Mouse (Mus musculus) megakaryocyte, embryonic 14.5 days (primary cell): ENCODE data around the gene Tex261. TPM values are rescaled to one million over a fixed set of nuclear protein-coding genes. Genes with fewer than 3 reads are reported as not detected.
A peak's percentile ranks its signal among the peaks of the same experiment; 100 is the strongest.
"Not testable (repeated sequence)": the region's sequence is repeated elsewhere in the genome, so short reads cannot be mapped to it uniquely, and the experiment has no call there.

ENCODE experiments used
- H3K27me3 ChIP-seq: replicated peaks from 2 replicates; pipeline ENCODE3; 2012; ENCODE audit warnings: inconsistent platforms
- H3K36me3 ChIP-seq: replicated peaks from 2 replicates; pipeline ENCODE3; 2012; ENCODE audit warnings: low read length, inconsistent platforms, mixed read lengths
- H3K4me1 ChIP-seq: 2 replicates; pipeline ENCODE4 v1.6.1; 2012; ENCODE audit warnings: inconsistent platforms
- H3K4me3 ChIP-seq: replicated peaks from 2 replicates; pipeline ENCODE3; 2012; ENCODE audit warnings: moderate library complexity, mild to moderate bottlenecking, inconsistent platforms
- H3K9me3 ChIP-seq: 2 replicates; pipeline ENCODE4 v1.6.1; 2012; ENCODE audit warnings: inconsistent platforms
- FLI1 ChIP-seq: IDR thresholded peaks from 2 replicates; pipeline ENCODE4 v1.6.1; 2012; ENCODE audit warnings: low read length, inconsistent platforms, mixed read lengths
- GATA1 ChIP-seq: IDR thresholded peaks from 3 replicates; pipeline ENCODE4 v1.6.1; 2012; ENCODE audit warnings: mixed read lengths, low read length, inconsistent platforms, borderline replicate concordance
- polyA plus RNA-seq: library from polyadenylated mRNA; stranded (reverse); fragments of >175 nt; gene quantifications from 2 replicates; pipeline ENCODE4 v1.2.3, GENCODE M21; 2012; ENCODE audit warnings: low replicate concordance; ENCODE audit not compliant: insufficient read depth

The Tex261 gene
- polyA plus RNA-seq, 1 experiment: 27.4 TPM

DNA sequence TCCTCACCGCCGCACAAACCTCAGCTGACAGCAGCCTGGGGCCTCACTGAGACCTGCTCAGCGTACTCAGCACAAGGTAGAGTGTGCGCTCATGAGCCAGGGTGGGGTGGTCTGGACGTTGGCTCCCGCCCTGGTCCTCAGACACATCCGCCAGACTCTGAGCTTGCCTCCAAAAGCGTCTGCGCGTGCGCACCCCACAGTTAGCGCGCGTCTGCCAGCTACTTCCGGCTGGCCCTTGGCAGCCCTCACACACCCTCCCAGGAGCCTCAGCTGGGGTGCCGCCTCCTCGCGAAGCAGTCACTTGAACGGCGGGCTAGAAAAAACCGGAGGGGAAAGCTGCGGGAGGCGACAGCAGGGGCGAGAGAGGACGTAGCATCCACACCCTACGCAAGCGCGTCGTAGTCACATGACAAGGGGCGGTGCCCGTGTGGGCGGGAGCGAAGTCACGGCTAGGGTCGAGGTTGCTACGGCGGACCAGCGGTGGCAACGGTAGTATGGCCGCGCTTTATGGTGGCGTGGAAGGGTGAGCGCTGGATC is 19.2 kb upstream of the Tex261 start, which contains the start of gene Nagk:
Gene Nagk (plus strand): TSS at position 223 of the 537 bp plus-strand sequence.
- Histone ChIP-seq H3K4me1 (peaks cover 40% of the 10 kb centered on the region), H3K4me3 (peak within 1 kb of the TSS; percentile 98), H3K9me3 (peaks cover 4% of the 10 kb centered on the region), H3K27me3 (no peaks in the 10 kb centered on the region), H3K36me3 (peaks cover 22% of the 10 kb centered on the region)
- TF ChIP-seq FLI1 (peak; percentile 14; the same call in 1 of the 2 replicates), GATA1 (no peak)

DNA sequence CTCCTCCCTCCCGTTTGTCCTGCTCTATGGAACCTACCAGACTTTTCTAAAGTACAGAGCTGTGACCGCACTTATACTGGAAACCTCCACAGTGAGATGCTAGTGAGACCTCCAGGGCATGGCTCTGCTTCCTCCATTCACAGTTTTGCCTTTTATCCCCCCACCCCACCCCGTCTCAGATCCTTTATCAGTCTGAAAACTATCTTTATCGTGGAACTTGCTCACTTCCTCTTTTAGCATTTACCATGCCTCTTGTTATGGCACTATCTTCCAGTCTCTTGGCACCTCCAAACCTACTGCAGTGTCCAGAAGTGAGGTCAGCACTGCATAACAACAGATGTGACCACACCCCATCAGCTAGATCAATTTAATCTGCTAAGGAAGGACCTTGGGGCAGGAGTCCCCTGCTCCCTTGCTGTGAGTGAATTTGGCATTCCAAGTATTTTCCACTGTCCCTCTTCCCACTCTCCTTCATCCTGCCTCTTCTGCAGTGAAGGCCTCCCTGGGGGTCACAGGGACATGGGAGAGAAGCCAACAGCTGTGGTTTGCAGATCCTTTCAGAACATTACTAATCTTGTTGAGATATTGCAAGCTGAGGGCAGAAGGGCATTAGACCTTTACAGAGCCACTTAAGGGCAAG is 15.8 kb upstream of the Tex261 start:
- Histone ChIP-seq H3K4me3 (no peak overlapping the region), H3K36me3 (no peaks in the 10 kb centered on the region), H3K27me3 (peaks cover 22% of the 10 kb centered on the region), H3K9me3 (peaks cover 25% of the 10 kb centered on the region), H3K4me1 (peaks cover 29% of the 10 kb centered on the region)
- TF ChIP-seq FLI1: no peak
- no peak for TF ChIP-seq GATA1

DNA sequence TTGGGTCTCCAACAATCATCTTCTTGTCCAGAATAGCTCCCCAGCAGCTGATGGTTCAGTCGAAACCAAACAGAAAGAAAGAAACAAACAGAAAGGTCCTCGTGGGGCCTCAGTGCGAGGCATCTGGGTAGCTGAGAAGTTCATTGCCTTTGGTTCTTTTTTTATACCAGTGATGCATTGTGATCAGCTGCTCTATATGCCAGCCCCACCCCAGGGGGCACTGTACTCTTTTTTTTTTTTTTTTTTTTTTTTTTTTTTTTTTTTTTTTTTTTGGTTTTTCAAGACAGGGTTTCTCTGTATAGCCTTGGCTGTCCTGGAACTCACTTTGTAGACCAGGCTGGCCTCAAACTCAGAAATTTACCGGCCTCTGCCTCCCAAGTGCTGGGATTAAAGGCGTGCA is 14.9 kb upstream of the Tex261 start:
- Histone ChIP-seq H3K4me1 (peaks cover 26% of the 10 kb centered on the region), H3K9me3 (peaks cover 26% of the 10 kb centered on the region), H3K27me3 (peaks cover 25% of the 10 kb centered on the region)
- not testable (repeated sequence) for H3K36me3 ChIP-seq, H3K4me3 ChIP-seq

DNA sequence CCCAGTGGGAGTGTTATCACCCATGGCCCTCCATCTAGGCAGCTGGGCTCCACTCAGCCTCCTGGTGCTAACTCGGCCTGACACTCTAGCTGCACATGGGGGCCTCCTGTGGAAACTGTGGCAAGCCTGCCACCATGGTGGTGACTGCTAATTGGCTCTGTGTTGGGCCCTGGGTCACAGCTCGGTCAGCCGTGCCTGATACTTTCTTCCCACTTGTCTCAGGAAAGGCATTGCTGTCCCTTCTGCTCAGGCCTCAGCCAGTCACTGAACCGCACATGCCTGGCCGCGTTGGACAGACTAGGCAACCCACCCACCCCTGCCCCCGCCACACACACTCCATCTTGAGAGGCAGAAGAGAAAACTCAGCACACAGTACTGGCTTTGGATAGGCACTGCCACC is 12.9 kb upstream of the Tex261 start:
- Histone ChIP-seq H3K4me1 (peaks cover 7% of the 10 kb centered on the region), H3K4me3 (no peak overlapping the region), H3K27me3 (peaks cover 36% of the 10 kb centered on the region), H3K9me3 (peaks cover 26% of the 10 kb centered on the region), H3K36me3 (no peaks in the 10 kb centered on the region)
- TF ChIP-seq FLI1: no peak
- no peak for TF ChIP-seq GATA1

DNA sequence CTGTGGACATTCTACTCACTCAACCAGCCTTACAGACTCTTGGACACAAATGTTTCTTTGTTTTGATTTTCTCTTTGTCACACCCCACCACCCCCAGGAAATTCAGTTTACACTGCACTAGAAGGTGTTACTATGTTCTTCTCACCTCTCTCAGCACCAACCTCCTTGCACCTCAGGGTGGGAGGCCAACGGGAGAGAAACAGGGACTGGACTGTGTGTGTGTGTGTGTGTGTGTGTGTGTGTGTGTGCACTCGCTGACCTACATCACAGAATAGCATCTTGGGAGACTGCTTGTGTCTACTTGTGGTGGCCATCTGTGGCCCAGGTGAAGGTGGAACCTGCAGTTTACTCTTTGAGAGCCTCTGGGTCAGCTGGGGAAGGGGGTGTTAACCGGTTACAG is 10.8 kb upstream of the Tex261 start:
- Histone ChIP-seq H3K36me3 (no peaks in the 10 kb centered on the region), H3K4me1 (peaks cover 5% of the 10 kb centered on the region), H3K4me3 (no peak overlapping the region), H3K27me3 (peaks cover 44% of the 10 kb centered on the region), H3K9me3 (peaks cover 26% of the 10 kb centered on the region)
- TF ChIP-seq FLI1 (no peak), GATA1 (no peak)

DNA sequence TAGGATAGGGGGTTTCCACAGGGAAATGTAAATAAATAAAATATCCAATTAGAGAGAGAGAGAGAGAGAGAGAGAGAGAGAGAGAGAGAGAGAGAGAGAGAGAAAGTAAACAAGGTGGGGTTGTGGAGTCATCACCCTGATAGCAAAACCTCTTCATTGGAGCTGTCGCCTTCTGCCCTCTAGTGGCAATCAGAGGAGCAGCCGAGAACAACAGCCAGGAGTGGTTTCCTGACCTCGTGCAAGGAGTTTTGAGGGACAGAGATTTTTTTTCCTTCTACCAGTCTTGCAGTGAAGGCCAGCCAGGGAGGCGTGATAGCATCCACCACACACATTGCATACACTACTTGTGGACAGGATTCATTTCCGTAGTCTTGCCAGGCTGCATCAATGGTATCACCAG is 3.4 kb upstream of the Tex261 start:
- H3K4me3 ChIP-seq: no peak overlapping the region
- peaks cover under 1% of the 10 kb centered on the region for H3K36me3 ChIP-seq

DNA sequence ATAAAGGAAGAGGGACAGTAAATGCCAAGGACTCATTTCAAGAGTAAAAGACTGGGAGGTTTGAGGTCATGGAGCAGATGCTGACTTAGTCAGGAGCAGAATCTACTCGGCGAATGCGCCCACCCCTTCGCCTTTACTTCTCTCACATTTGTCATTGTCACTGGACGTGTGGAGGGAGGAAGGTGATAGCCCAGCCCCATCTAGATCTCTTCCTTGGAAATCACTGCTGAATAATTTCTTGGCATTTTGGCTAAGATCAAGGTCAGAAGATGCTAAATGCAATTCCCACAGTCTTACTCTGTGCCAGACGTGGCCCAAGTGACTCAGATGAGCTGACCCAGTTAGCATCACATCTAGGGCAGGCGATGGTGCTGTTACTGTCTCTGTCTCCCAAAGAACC is 2.7 kb upstream of the Tex261 start:
- Histone ChIP-seq H3K36me3 (peaks cover 7% of the 10 kb centered on the region), H3K4me1 (peaks cover 31% of the 10 kb centered on the region), H3K27me3 (peaks cover 24% of the 10 kb centered on the region), H3K4me3 (no peak overlapping the region), H3K9me3 (peaks cover 5% of the 10 kb centered on the region; the same call in 1 of the 2 replicates)
- TF ChIP-seq FLI1: no peak
- no peak for TF ChIP-seq GATA1

More for the DNA sequence above, 3.4 kb upstream of the Tex261 start:
- Histone ChIP-seq H3K27me3 (peaks cover 28% of the 10 kb centered on the region), H3K4me1 (peaks cover 24% of the 10 kb centered on the region), H3K9me3 (peaks cover 5% of the 10 kb centered on the region; the same call in 1 of the 2 replicates)
- no peak for TF ChIP-seq GATA1
- TF ChIP-seq FLI1: no peak

DNA sequence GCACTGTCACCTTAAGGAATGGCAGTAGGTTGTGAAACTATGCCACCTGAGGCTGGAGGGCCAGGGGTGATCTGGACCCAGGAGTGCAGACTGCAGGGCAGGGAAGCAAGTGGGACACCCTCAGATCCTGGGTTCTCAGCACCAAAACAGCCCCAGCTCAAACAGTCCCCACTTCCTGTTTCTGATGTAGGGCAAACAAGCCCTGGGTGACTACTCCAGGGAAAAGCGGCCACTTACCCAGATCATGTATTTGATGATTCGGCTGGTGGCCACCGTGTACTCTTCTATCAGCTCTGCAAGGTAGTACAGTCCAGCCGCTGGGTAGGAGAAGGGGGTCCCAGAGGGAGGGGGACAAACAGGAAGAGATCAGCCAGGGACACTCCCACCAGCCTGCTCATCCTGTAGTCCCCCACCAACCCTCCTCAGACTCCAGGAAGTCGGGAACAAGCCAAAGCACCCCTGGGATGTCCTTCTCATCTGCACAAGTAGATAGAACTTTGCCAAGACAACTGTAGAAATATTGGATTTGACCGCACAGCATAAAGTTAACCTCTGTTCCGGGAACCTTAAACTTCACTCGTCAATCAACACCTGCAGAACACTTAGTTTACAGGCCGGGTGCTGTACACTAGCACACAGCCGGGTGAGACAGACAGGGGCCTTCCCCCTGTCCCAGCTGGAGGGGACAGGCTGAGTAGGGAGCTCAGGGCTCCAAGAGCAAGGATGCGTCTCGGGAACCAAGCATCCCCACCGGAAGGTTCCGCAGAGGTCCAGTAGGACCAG is 641 bp downstream of the Tex261 start:
- peaks cover 8% of the 10 kb centered on the region for H3K27me3 ChIP-seq
- TF ChIP-seq FLI1 (no peak), GATA1 (no peak)
- H3K4me1 ChIP-seq: peaks cover 45% of the 10 kb centered on the region
- H3K9me3 ChIP-seq: peaks cover 4% of the 10 kb centered on the region; the same call in 1 of the 2 replicates
- H3K4me3 ChIP-seq: peak overlapping the region; percentile 98
- H3K36me3 ChIP-seq: peaks cover 41% of the 10 kb centered on the region

DNA sequence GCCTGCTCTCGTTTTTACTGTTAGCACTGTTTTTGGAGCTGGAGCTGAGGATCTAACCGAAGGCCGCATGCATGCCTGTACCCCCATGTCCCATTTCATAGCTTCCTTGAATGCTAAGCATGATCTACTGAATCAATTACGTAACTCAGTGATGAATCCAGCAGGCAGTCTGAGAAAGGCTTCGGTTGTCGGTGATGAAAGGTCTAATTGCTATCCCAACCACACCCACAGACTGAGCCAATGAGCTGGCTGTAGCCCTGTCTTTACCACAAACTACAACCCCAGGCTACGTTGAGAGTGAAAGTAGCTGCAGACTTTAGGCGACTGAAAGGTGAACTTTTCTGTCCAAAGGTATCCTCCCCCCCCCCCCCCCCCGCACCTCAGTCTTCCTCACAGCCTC is 1.5 kb downstream of the Tex261 start:
- peaks cover 49% of the 10 kb centered on the region for H3K36me3 ChIP-seq
- no peaks in the 10 kb centered on the region for H3K27me3 ChIP-seq
- TF ChIP-seq GATA1 (no peak), FLI1 (no peak)
- no peaks in the 10 kb centered on the region for H3K9me3 ChIP-seq
- H3K4me1 ChIP-seq: peaks cover 53% of the 10 kb centered on the region
- peak overlapping the region; percentile 98 for H3K4me3 ChIP-seq

DNA sequence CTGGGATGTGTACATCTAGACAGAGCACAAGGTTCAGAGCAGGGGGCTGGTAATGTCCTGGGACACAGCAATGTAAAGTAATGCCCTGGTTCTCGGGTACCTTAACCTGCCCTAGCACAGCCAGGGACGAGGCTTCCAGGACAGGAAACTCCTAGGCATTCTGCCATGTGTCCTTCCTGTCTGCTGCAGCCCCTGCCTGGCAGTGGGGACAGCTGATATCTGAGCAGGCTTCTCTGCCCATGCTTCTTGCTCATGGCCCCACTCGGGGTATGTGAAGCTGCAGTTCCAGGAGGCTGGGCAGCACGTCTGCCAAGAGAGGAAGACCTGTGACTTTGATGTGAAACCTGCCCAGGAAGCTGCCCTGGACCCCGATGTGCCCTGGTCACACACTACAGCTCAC is 7.1 kb downstream of the Tex261 start:
- Histone ChIP-seq H3K9me3 (no peaks in the 10 kb centered on the region), H3K36me3 (peaks cover 77% of the 10 kb centered on the region), H3K4me1 (peaks cover 32% of the 10 kb centered on the region), H3K4me3 (no peak overlapping the region), H3K27me3 (peaks cover 15% of the 10 kb centered on the region)
- TF ChIP-seq GATA1 (no peak), FLI1 (no peak)
